Mouse (Mus musculus) MEL (cell line): ENCODE results near the gene Asf1b.

ENCODE experiments used
- CTCF ChIP-seq, 3 experiments: IDR thresholded peaks in 2 of 3; conservative IDR thresholded peaks in 1 of 3; 2 replicates each; pipeline ENCODE4 v1.5.1; 2011 to 2012; ENCODE audit warnings: low read length in 3 of 3, low read depth in 2 of 3, mild to moderate bottlenecking in 2 of 3, improper control_type of control experiment in 1 of 3, inconsistent platforms in 1 of 3, mixed read lengths in 1 of 3, moderate library complexity in 1 of 3; ENCODE audit not compliant: control insufficient read depth in 1 of 3, insufficient read depth in 1 of 3, poor library complexity in 1 of 3, severe bottlenecking in 1 of 3
- ETS1 ChIP-seq: IDR thresholded peaks from 2 replicates; pipeline ENCODE4 v1.6.1; 2012; ENCODE audit warnings: low read depth, mild to moderate bottlenecking, inconsistent platforms, low read length, improper control_type of control experiment, moderate library complexity
- GABPA ChIP-seq: IDR thresholded peaks from 2 replicates; pipeline ENCODE4 v1.6.1; 2012; ENCODE audit warnings: low read depth, mild to moderate bottlenecking, inconsistent platforms, low read length, improper control_type of control experiment, moderate library complexity
- JUND ChIP-seq: IDR thresholded peaks from 2 replicates; pipeline ENCODE4 v1.6.1; 2011; ENCODE audit warnings: low read depth, mild to moderate bottlenecking, improper control_type of control experiment, low read length
- NELFE ChIP-seq: IDR thresholded peaks from 2 replicates; pipeline ENCODE4 v1.6.1; 2011; ENCODE audit warnings: low read depth, low read length, improper control_type of control experiment
- POLR2A ChIP-seq, 2 experiments: IDR thresholded peaks; 2 replicates each; pipeline ENCODE4 v1.6.1; 2011 to 2012; ENCODE audit warnings: low read length in 2 of 2, mild to moderate bottlenecking in 2 of 2, control low read depth in 1 of 2, improper control_type of control experiment in 1 of 2, low read depth in 1 of 2, moderate library complexity in 1 of 2; ENCODE audit not compliant: control insufficient read depth in 1 of 2, insufficient read depth in 1 of 2, poor library complexity in 1 of 2
- RAD21 ChIP-seq: IDR thresholded peaks from 2 replicates; pipeline ENCODE4 v1.6.1; 2011; ENCODE audit warnings: mild to moderate bottlenecking, low read depth, low read length, improper control_type of control experiment
- TAL1 ChIP-seq: IDR thresholded peaks from 2 replicates; pipeline ENCODE4 v1.6.1; 2012; ENCODE audit warnings: mild to moderate bottlenecking, inconsistent platforms, low read length, moderate library complexity, mixed read lengths
- USF2 ChIP-seq, 2 experiments: IDR thresholded peaks; 2 replicates each; pipeline ENCODE4 v1.6.1; 2011 to 2012; ENCODE audit warnings: improper control_type of control experiment in 2 of 2, low read length in 2 of 2, borderline replicate concordance in 1 of 2, inconsistent platforms in 1 of 2, low read depth in 1 of 2, mild to moderate bottlenecking in 1 of 2; ENCODE audit not compliant: insufficient read depth in 1 of 2
- ZC3H11A ChIP-seq: IDR thresholded peaks from 2 replicates; pipeline ENCODE4 v1.6.1; 2012; ENCODE audit warnings: low read depth, mild to moderate bottlenecking, inconsistent platforms, low read length, improper control_type of control experiment
- ZKSCAN1 ChIP-seq: IDR thresholded peaks from 2 replicates; pipeline ENCODE4 v1.6.1; 2012; ENCODE audit warnings: low read depth, mild to moderate bottlenecking, inconsistent platforms, low read length, improper control_type of control experiment, moderate library complexity

DNA sequence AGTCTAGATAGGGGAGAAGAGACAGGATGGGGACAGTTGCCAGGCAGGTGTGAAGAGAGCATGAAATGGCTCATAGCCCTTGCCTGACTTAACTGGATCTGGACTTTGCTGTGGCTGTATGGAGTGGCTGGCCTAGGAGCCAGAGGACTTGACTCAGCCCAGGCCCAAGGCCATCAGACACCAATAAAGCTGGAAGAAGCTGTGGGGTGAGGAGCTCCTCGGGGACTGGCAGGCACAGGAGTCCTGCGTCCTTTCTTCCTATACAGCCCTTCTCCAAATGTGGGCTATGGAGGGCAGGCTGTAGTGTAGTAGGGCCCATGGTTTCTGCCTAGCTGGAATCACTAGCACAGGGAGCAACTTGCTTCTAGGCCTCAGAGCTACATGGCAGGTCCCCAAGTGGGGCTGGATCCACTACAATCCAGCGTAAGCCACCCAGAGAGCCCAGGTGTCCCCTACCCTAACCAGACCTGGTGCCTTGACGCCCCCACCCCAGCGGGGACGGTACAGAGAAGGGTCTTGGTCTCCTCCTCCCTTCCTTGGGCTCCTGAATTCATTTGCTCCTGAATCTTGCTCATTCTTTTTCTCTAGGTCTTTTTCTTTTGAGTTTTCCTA is 14.1 kb upstream of the Asf1b start:
- TF ChIP-seq CTCF (IDR thresholded peaks at IDR 0.05 in 2 of 3, conservative IDR thresholded peaks at IDR 0.05 in 1 of 3; ENCODE audit: control insufficient read depth in 1 of 3, insufficient read depth in 1 of 3, low read depth in 2 of 3, low read length in 3 of 3, poor library complexity in 1 of 3, severe bottlenecking in 1 of 3): no peak
- no peak for TF ChIP-seq USF2 (IDR thresholded peaks at IDR 0.05; ENCODE audit: borderline replicate concordance in 1 of 2, insufficient read depth in 1 of 2, low read depth in 1 of 2, low read length in 2 of 2)
- no peak for TF ChIP-seq ZC3H11A
- TF ChIP-seq ETS1: no peak
- TF ChIP-seq JUND: no peak
- TF ChIP-seq NELFE: no peak
- TF ChIP-seq TAL1: no peak
- TF ChIP-seq RAD21: no peak
- no peak for TF ChIP-seq POLR2A (IDR thresholded peaks at IDR 0.05; ENCODE audit: control insufficient read depth in 1 of 2, insufficient read depth in 1 of 2, low read depth in 1 of 2, low read length in 2 of 2, poor library complexity in 1 of 2)
- no peak for TF ChIP-seq ZKSCAN1
- no peak for TF ChIP-seq GABPA
